Mouse (Mus musculus): ENCODE measurements around the gene Clp1. TPM values are rescaled to one million over a fixed set of nuclear protein-coding genes. Genes with fewer than 3 reads are reported as not detected.
A peak's percentile ranks its signal among the peaks of the same experiment; 100 is the strongest.

The Clp1 gene
- polyA plus RNA-seq, 1 experiment from 2014 or later, result 36.4 TPM

GRCm38 (mm10) chr2:84720718-84721117, 6.4 kb downstream of the Clp1 start:
- 88% methylated on average over 2 of the region's 2 CpGs for WGBS

DNA sequence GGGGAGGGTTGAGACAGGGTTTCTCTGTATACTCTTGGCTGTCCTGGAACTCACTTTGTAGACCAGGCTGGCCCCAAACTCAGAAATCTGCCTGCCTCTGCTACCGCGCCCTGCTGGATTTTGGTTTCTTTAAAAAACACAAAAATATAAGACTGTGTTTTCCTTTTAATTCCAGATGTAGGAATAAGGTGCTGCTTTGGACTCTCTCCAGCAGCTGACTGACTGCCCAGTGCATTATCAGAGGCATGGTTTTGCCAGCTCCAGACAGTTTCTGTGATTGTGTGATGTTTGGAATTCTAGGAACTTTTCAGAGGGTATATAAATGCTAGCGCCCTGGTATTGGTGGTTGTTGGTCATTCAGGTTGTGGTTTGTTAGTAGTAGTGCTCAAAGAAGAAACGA, 9.8 kb downstream of the Clp1 start:
- H3K27me3 ChIP-seq (replicated peaks), result no peaks in the 10 kb centered on the region
- no peak overlapping the region for H3K27ac ChIP-seq
- H3K4me3 ChIP-seq, result no peak overlapping the region
- no peak overlapping the region for H3K4me2 ChIP-seq (replicated peaks)
- no peak for ATAC-seq (ENCODE audit: low FRiP score, low read depth)
- H3K9me3 ChIP-seq, result no peaks in the 10 kb centered on the region
- H3K9ac ChIP-seq, result no peak overlapping the region
- H3K4me1 ChIP-seq, result peaks cover 13% of the 10 kb centered on the region
- WGBS, result 94% methylated on average over 4 of the region's 4 CpGs
- peaks cover 5% of the 10 kb centered on the region; the same call in 1 of the 2 replicates for H3K36me3 ChIP-seq

More at GRCm38 (mm10) chr2:84720718-84721117, 6.4 kb downstream of the Clp1 start:
- H3K9me3 ChIP-seq, result no peaks in the 10 kb centered on the region
- no peak overlapping the region for H3K4me3 ChIP-seq
- H3K27ac ChIP-seq, result no peak overlapping the region
- ATAC-seq (ENCODE audit: low FRiP score, low read depth), result no peak
- no peak overlapping the region for H3K9ac ChIP-seq
- H3K27me3 ChIP-seq (replicated peaks), result no peaks in the 10 kb centered on the region
- H3K36me3 ChIP-seq, result peaks cover 23% of the 10 kb centered on the region
- peaks cover 14% of the 10 kb centered on the region for H3K4me1 ChIP-seq
- no peak overlapping the region for H3K4me2 ChIP-seq (replicated peaks)

- Histone ChIP-seq H3K9me3 (no peaks in the 10 kb centered on the region), H3K9ac (peak overlapping the region; percentile 67), H3K4me2 (replicated peaks) (peak overlapping the region; percentile 84), H3K36me3 (0 out of 2 replicates have a peak, but pooled peaks cover 3% of the 10 kb centered on the region), H3K27me3 (replicated peaks) (no peaks in the 10 kb centered on the region), H3K27ac (0 out of 2 replicates have a peak overlapping the region, but pooled peaks have one; percentile 46), H3K4me1 (peaks cover 13% of the 10 kb centered on the region), H3K4me3 (peak overlapping the region; percentile 89)
- ATAC-seq (ENCODE audit: low FRiP score, low read depth), result no peak
- WGBS, result 41% methylated on average over 9 of the region's 9 CpGs
These were observed 10.5 kb downstream of the Clp1 start for GRCm38 (mm10) chr2:84716423-84717355.

DNA sequence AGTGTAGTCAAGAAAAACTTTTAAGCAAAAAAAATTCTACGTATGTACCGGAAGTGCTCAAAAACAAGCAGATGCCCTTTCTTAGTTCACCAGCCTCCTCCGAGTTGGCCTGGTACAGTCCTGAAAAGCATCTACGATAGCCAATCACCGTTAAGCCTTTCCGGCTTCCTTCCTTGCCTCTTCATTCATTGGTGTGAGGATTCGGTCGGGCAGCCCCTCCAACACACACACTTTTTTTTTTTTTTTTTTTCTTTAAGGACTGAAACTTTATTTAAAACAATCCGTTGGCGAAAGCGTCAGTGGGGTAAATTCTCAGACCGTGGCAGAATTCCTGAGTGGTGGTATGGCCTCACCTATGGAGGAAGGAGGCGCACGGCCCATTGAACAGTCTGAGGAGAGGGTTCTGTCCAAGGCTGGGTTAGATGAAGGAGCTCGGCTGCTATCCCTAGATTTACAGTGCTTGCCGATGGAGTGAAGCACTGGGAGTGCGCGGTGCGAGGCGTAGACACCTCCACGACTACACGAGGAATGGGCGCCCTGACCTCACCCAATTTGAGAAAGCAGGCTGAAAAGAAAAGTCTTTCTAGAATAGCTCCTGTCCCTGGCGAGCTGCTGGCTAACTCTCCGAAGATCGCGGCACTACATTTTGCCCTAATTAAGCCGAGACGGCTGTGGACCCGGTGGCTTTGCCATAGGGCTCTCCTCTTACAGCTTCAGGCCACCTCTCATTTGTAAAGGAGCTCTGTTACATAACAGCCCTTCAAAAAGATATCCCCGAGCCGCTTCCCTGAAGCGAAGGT, 11.4 kb downstream of the Clp1 start:
- Histone ChIP-seq H3K4me2 (replicated peaks) (peak overlapping the region; percentile 84), H3K4me3 (peak overlapping the region; percentile 89), H3K9ac (peak overlapping the region; percentile 94), H3K36me3 (peaks cover 2% of the 10 kb centered on the region), H3K4me1 (peaks cover 13% of the 10 kb centered on the region), H3K9me3 (no peaks in the 10 kb centered on the region), H3K27ac (peak overlapping the region; percentile 46; the same call in 1 of the 2 replicates), H3K27me3 (replicated peaks) (no peaks in the 10 kb centered on the region)
- peak; percentile 97 for ATAC-seq (ENCODE audit: low FRiP score, low read depth)
- WGBS, result under 1% methylated on average over 33 of the region's 33 CpGs

GRCm38 (mm10) chr2:84714811-84715561, 12.2 kb downstream of the Clp1 start, which contains the start of gene Zdhhc5:
Zdhhc5 (minus strand) TSS chr2:84715180.
- peak within 1 kb of the TSS; percentile 94 for H3K9ac ChIP-seq
- no peaks in the 10 kb centered on the region for H3K9me3 ChIP-seq
- ATAC-seq (ENCODE audit: low FRiP score, low read depth), result peak; percentile 97
- peaks cover 10% of the 10 kb centered on the region for H3K36me3 ChIP-seq
- peaks cover 13% of the 10 kb centered on the region for H3K4me1 ChIP-seq
- H3K4me3 ChIP-seq, result peak within 1 kb of the TSS; percentile 89
- under 1% methylated on average over 107 of the region's 107 CpGs for WGBS
- H3K27ac ChIP-seq, result peak within 1 kb of the TSS; percentile 94
- no peaks in the 10 kb centered on the region for H3K27me3 ChIP-seq (replicated peaks)
- H3K4me2 ChIP-seq (replicated peaks), result peak within 1 kb of the TSS; percentile 84

- under 1% methylated on average over 26 of the region's 26 CpGs for WGBS
- peak overlapping the region; percentile 89 for H3K4me3 ChIP-seq
- H3K4me1 ChIP-seq, result peaks cover 13% of the 10 kb centered on the region
- H3K4me2 ChIP-seq (replicated peaks), result peak overlapping the region; percentile 84
- no peaks in the 10 kb centered on the region for H3K27me3 ChIP-seq (replicated peaks)
- H3K27ac ChIP-seq, result peak overlapping the region; percentile 94
- H3K9me3 ChIP-seq, result no peaks in the 10 kb centered on the region
- peaks cover 13% of the 10 kb centered on the region for H3K36me3 ChIP-seq
- peak; percentile 15 for ATAC-seq (ENCODE audit: low FRiP score, low read depth)
- H3K9ac ChIP-seq, result peak overlapping the region; percentile 94
These were observed 12.7 kb downstream of the Clp1 start for GRCm38 (mm10) chr2:84714422-84714810.

GRCm38 (mm10) chr2:84711898-84712297, 15.3 kb downstream of the Clp1 start:
- H3K9me3 ChIP-seq, result no peaks in the 10 kb centered on the region

GRCm38 (mm10) chr2:84707523-84707922, 19.6 kb downstream of the Clp1 start:
- Histone ChIP-seq H3K27me3 (replicated peaks) (no peaks in the 10 kb centered on the region), H3K9me3 (no peaks in the 10 kb centered on the region), H3K27ac (no peak overlapping the region), H3K36me3 (peaks cover 16% of the 10 kb centered on the region), H3K4me1 (peaks cover 9% of the 10 kb centered on the region), H3K4me3 (no peak overlapping the region), H3K9ac (no peak overlapping the region), H3K4me2 (replicated peaks) (no peak overlapping the region; the same call in 1 of the 2 replicates)
- WGBS, result 17% methylated on average over 1 of the region's 1 CpGs
- no peak for ATAC-seq (ENCODE audit: low FRiP score, low read depth)

More at GRCm38 (mm10) chr2:84711898-84712297, 15.3 kb downstream of the Clp1 start:
- 91% methylated on average over 2 of the region's 2 CpGs for WGBS
- peaks cover 13% of the 10 kb centered on the region for H3K36me3 ChIP-seq
- ATAC-seq (ENCODE audit: low FRiP score, low read depth), result no peak
- H3K27me3 ChIP-seq (replicated peaks), result no peaks in the 10 kb centered on the region
- peaks cover 20% of the 10 kb centered on the region for H3K4me1 ChIP-seq
- no peak overlapping the region for H3K9ac ChIP-seq
- H3K27ac ChIP-seq, result no peak overlapping the region
- H3K4me3 ChIP-seq, result no peak overlapping the region
- no peak overlapping the region for H3K4me2 ChIP-seq (replicated peaks)

- no peak for ATAC-seq (ENCODE audit: low FRiP score, low read depth)
- no peak overlapping the region for H3K27ac ChIP-seq
These were observed 21.9 kb downstream of the Clp1 start for GRCm38 (mm10) chr2:84705295-84705694.

DNA sequence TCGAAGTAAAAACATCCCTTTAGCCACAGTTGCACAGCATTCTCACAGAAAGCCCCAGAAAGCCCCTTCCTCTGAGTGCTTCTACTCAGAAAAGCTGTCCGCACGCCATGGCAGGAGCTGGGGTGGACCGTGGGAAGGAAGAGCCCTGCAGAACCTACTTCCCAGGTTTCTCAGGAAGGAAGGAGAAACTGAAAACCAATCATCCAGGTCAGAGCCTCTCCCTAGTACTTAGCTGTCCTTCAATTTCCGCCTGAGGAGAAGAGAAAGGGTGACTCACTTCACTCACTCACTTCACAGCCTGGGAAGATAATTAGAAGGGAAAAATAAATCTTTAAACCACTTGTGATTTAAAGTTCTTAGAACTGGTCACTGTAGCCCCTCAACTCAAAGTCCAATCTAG, 22.8 kb downstream of the Clp1 start:
- no peak overlapping the region for H3K4me3 ChIP-seq
- ATAC-seq (ENCODE audit: low FRiP score, low read depth), result no peak
- 84% methylated on average over 5 of the region's 5 CpGs for WGBS
- no peaks in the 10 kb centered on the region for H3K27me3 ChIP-seq (replicated peaks)
- no peak overlapping the region for H3K4me2 ChIP-seq (replicated peaks)
- H3K27ac ChIP-seq, result no peak overlapping the region
- H3K36me3 ChIP-seq, result peaks cover 11% of the 10 kb centered on the region; the same call in 1 of the 2 replicates
- H3K4me1 ChIP-seq, result peaks cover 9% of the 10 kb centered on the region; the same call in 1 of the 2 replicates
- no peak overlapping the region for H3K9ac ChIP-seq
- no peaks in the 10 kb centered on the region for H3K9me3 ChIP-seq

More at GRCm38 (mm10) chr2:84705295-84705694, 21.9 kb downstream of the Clp1 start:
- Histone ChIP-seq H3K36me3 (peaks cover 14% of the 10 kb centered on the region), H3K4me1 (peaks cover 9% of the 10 kb centered on the region; the same call in 1 of the 2 replicates), H3K4me3 (no peak overlapping the region), H3K27me3 (replicated peaks) (no peaks in the 10 kb centered on the region), H3K9ac (no peak overlapping the region), H3K4me2 (replicated peaks) (no peak overlapping the region), H3K9me3 (no peaks in the 10 kb centered on the region)
- 88% methylated on average over 1 of the region's 1 CpGs for WGBS

DNA sequence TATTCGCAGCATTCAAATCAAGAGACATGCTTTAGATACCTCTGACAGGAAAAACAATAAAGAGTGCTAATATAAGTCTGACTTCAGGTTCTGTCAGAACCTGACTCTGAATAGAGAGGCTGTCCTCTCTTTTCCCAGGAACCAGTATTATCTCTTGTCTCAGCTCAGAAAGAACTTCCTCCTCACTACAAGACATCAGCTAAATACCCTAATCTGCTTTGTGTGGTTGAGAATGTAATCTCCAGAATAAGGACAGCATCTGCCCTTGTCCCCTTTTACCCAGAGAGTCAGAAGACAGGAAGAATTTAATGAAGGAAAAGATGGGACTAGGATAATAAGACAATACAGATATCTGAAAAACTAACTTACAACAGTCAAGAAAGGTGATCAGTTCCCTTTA, 23.7 kb downstream of the Clp1 start:
- H3K36me3 ChIP-seq, result peaks cover 15% of the 10 kb centered on the region; the same call in 1 of the 2 replicates

More for the DNA sequence above, 23.7 kb downstream of the Clp1 start:
- H3K27ac ChIP-seq, result no peak overlapping the region
- 92% methylated on average over 1 of the region's 1 CpGs for WGBS
- H3K4me3 ChIP-seq, result no peak overlapping the region
- no peak overlapping the region for H3K4me2 ChIP-seq (replicated peaks)
- peaks cover 9% of the 10 kb centered on the region; the same call in 1 of the 2 replicates for H3K4me1 ChIP-seq
- no peak for ATAC-seq (ENCODE audit: low FRiP score, low read depth)
- H3K9ac ChIP-seq, result no peak overlapping the region
- H3K27me3 ChIP-seq (replicated peaks), result no peaks in the 10 kb centered on the region
- no peaks in the 10 kb centered on the region for H3K9me3 ChIP-seq
